Mouse (Mus musculus) spleen, postnatal 4 days (tissue): ENCODE data around the gene Ccp110.

Experiments used
- DNase-seq, 2 experiments: peaks; one replicate each; pipeline ENCODE4 v3.0.0; 2022; ENCODE audit warnings: low spot score in 2 of 2

Gene Ccp110

DNA sequence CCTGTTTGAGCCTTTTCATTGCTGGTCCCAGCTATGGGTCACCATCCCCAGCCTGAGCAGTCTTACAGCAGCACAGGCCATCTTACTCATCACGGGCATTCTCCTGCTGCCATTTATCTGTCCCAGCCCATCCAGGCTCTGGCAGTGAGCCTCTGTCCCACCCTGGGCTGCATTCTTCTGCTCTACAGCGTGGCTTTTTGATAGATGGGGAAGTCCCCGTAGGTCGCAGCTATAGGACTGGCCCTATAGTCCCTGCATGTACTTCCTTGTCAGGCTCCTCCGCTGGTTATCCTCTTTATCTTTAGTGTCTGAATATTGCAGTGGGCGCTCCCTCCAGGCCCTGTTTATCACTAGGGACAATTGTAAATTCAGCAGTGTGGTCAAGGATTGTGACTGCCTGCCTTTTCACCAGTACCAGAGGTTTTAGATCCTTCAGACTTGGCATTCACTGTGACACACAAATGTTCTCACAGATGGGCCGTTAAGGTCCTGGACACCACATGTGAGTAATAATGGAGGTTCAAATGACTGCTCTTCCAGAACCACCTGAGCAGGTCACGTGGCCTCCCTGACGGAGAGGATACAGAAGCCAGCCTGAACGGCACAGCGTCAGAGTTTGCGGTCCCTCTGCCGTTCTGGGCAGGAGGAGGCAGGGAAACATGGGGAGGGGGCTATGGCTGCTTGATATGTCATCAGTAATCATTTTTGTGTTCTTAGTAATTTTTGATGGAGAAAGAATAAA, 16.7 kb downstream of the Ccp110 start:
- no peak for DNase-seq

GRCm38 (mm10) chr7:118731781-118732180, 19.4 kb downstream of the Ccp110 start:
- no peak for DNase-seq

DNA sequence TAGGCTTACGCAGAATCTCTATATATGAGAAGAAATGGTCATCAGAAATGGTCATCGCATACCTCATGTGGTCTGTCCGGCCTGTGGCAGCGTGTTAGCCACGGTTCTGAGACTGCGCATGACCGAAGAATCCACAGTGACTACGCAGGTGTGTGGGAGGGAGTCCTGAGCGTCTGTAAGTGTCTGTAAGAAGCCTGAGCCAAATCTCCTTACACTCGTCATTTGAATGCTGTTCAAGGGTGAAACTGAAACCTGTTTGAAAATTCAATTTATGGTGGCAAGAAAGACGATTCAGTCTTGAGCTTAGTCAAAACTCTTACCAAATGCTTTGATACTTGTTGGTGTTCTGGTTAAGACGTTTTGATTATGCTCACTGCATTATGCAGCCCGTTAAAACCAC, 20.9 kb downstream of the Ccp110 start:
- no peak for DNase-seq

GRCm38 (mm10) chr7:118738730-118739129, 26.4 kb downstream of the Ccp110 start:
- DNase-seq = no peak

DNA sequence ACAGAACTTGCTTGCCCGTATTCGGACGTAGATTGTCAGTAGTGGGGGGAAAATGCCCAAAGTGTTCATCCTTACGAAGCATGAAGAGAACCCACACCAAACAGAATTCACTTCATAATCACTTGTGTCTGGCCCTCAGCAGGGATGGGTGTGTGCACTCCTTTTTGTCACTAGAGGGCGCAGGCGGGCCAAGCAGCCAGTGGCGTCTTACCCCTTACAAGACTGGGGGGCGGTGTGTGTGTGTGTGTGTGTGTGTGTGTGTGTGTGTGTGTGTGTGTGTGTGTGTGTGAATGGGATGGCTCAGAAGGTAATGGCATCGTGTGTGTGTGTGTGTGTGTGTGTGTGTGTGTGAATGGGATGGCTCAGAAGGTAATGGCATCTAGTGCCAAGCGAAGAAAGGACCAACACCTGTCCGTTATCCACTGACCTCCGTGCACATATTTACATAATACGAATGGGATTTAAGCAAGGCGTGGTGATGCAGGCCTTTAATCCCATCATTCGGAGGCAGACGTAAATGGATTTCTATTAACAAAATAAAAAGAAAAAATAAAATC, 27.7 kb downstream of the Ccp110 start, which contains the start of gene Vps35l:
TSS of gene Vps35l (plus strand) at position 252 of the 557 bp plus-strand sequence.
- DNase-seq = peak; percentile 78 to 91

- peak; percentile 91 to 94 for DNase-seq
These were observed 28.4 kb downstream of the Ccp110 start for GRCm38 (mm10) chr7:118740532-118741338.

- no peak for DNase-seq
These were observed 29.9 kb downstream of the Ccp110 start for GRCm38 (mm10) chr7:118742278-118742677.

DNA sequence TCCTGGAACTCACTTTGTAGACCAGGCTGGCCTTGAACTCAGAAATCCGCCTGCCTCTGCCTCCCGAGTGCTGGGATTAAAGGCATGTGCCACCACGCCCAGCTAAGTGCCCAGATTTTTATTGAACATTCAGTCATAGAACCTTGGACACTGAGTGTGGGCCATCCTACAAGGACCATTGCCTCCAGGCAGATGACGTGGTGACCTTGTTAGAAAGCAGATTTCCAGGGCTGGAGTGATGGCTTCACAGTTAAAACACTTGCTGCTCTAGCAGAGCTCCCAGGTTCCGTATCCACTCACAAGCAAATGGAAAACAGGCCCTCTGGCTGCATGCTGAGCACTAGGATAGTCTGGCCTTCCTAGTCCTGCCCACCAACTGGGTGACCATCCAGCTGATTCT, 32.4 kb downstream of the Ccp110 start:
- no peak for DNase-seq

GRCm38 (mm10) chr7:118747891-118748672, 35.7 kb downstream of the Ccp110 start:
- DNase-seq = no peak

DNA sequence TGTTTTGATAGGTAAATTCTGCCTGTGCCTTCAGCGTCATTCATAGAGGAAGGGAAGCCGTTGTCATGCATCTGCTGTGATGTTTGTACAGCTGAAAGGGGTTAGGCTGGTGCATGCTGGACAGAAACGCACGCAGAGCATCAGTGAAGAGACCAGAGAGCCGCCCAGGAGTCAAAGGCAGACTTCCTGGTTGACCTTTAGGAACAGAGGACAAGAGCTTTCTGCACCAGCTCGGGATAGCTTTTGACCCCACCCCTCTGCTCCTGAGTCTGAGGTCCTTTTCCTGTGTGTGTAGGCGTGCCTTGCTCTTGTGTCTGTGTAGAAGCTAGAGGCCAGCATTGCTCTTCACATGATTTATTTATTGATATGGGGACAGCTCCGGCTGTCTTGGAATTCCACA, 37.4 kb downstream of the Ccp110 start:
- DNase-seq = no peak

DNA sequence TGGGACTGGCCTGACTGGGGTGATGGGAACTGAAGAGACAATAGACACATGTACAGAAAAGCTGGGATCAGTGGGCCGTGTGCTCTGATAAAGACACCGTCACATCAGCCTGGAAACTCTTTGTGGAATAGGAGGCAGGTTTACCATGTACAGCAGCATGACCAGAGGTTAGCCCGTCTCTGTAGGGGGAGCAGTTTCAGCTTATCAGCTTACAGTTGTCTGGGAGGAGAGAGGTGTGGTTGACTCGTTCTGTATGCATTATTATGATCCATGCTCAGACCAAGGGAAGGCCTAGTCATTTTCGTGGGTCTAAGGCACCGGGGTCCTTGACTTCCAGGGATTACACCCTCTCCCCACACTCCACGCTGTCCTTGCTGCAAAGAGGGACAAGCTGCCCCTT, 39.3 kb downstream of the Ccp110 start:
- no peak for DNase-seq

- no peak for DNase-seq
These were observed 43.4 kb downstream of the Ccp110 start for GRCm38 (mm10) chr7:118755756-118756155.

GRCm38 (mm10) chr7:118756490-118757265, 44.3 kb downstream of the Ccp110 start:
- peak in 1 of 2 experiments; percentile 46 for DNase-seq

DNA sequence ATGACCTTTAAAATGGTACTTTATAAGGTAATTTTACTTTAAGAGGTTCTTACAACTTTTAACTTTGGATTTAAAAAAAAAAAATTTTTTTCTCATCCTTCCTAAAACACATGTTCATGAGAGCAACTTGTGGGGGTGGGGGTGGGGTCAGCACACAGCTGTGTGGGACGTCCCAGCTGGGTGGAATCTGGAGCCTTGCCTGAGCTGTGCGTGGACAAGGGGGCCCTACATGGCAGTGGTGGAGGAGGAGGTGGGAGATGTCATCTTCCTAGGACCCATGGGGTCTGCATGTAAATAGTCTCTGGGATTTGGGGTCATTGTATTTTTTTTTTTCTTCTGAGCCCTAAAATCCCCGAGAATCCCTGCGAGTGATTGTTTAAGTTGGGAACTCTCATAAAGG, 46.0 kb downstream of the Ccp110 start:
- no peak for DNase-seq

DNA sequence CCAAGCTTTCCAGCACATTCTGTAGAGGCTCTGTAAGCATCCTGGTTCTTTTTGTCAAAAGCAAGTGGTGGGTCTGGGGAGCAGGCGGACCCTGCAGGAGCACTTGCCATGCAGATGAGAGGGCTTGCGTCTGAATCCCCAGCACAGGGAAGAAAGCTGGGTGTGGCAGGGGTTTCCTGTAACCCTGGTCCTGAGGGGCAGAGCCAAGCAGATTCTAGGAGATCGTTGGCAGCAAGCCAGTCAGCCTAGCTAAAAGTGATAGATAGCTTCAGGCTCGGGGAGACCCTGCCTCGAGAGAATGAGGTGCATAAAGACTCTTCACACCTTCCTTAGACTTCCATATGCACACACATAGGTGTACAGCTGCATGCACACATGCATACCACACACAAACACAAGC, 47.0 kb downstream of the Ccp110 start:
- no peak for DNase-seq

DNA sequence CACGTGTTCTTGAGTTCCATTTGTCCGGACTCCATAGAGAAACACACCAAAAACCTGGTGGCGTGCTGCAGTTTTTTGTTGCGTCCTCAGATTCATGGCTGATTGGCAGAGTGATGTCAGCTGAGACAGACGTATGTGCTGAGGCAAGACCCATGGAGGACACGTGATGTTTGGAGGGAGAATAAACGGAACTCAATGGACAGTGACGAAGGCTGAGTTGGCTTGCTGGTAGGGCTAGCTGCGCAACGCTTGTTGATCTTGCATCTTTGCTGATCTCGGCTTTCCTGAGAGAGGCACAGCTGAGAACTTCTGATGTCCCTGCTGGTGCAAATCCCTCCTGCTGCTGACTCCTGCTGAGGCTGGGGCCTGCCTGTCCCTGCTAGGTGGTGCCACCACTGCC, 51.6 kb downstream of the Ccp110 start:
- DNase-seq = no peak

DNA sequence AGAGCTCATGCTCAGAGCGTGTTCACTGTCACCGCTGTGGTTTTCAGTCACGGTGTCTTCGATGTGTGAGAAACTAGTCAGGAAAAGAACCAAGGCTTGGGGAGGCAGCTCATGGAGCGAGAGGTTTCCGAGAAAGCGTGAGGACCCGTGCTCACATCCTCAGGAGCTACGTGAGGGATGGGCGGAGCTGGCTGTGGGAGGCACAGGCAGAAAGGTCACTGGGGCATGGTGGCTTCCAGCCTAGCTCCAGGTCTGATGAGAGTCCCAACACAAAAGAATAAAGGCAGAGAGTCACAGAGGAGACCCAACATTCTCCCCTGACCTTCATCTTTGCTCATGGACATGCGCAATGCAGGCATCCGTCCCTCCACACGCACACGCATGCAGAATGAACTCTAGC, 52.4 kb downstream of the Ccp110 start:
- no peak for DNase-seq

- no peak for DNase-seq
These were observed 53.3 kb downstream of the Ccp110 start for GRCm38 (mm10) chr7:118765604-118766003.

DNA sequence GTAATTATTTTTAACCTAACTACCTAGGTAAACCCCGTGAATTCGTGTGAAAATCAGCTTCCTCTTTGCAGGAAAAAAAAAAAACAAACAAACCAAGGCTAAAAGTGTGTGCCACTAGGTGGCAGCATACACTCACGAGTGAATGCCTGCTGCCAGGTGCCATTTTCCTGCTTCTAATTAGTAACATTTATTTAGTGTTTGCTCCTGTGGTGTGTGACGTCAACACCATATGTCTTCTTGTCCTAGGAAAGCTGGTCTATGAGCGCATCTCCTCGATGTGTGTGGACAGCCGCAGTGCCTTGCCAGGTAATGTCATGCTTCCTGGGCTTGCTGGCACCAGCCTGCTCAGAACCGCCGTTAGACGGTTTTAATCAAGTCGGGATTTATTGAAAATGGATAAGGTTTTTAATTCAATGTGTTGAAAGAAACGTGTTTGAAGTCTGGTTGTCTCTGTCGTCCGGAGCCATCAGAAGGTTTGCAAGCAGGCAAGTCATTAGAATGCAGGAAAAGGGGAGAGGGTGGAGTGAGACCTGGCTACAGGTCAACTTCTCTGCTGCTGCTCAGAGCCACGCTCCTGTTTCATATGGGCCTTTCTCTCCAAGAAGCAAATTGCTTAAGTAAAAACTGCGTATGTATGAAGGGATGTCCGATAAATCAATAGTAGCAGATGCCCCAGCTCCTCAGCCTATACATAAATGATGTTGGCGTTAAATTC, 53.9 kb downstream of the Ccp110 start:
- peak; percentile 50 to 79 for DNase-seq

DNA sequence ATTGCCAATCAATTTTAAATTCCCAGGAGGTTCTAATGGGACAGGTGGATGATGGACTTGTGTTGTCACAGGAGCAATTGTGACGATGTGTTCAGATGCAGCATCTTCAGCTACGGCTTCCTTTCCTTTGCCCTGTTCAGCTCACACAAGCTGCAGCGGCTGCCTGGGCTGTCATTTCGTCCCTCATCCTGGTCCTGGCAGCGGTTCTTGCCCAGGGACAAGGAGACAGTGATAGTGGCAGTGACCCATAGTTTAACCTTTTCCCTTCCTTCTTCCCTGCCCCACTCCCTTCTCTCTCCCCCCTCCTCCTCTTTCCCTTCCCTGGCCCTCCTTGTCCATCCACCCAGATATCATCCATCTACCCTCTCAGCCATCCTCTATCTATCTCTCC, 54.5 kb downstream of the Ccp110 start:
- DNase-seq = no peak

DNA sequence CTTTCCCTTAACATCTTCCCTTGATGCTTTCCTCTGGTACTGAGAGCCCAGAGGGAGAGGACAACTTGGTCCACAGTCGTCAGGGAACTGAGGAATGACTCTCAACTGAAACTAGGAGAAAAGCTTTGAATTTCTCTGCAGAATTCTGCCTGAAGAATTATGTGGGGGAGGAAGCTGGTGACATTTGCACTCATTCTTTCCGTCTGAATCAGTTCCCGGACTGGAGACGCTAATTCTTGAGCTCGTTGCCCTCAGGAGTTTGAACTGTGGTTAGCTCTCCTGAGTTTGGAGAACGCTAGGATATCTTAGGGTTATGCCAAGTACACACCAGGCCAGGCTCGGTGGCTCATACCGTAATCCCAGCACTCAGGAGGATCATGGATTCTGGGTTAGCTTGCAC, 56.9 kb downstream of the Ccp110 start:
- no peak for DNase-seq
